Mouse (Mus musculus) adrenal gland, adult 2 months (tissue): Measurements from ENCODE around the gene Igfbp2. TPM values are rescaled to one million over a fixed set of nuclear protein-coding genes. Genes with fewer than 3 reads are reported as not detected.
A peak's percentile ranks its signal among the peaks of the same experiment; 100 is the strongest.

Source experiments
- DNase-seq: peaks from one replicate; pipeline ENCODE4 v3.0.0; 2021
- polyA plus RNA-seq: library from polyadenylated mRNA; depleted of rRNA; stranded (reverse); fragments of >200 nt; gene quantifications from 2 replicates; pipeline ENCODE4 v1.2.3, GENCODE M21; 2012
- total RNA-seq, 2 experiments: library from RNA; stranded (reverse); gene quantifications; 2 replicates each; pipeline ENCODE4 v1.2.3; 2021

Gene Igfbp2
- total and polyA plus RNA-seq, 3 experiments, result 2.0 to 13.0 (median 4.1) TPM

GRCm38 (mm10) chr1:72855729-72856128 is 31.4 kb downstream of the Igfbp2 start:
- no peak for DNase-seq

DNA sequence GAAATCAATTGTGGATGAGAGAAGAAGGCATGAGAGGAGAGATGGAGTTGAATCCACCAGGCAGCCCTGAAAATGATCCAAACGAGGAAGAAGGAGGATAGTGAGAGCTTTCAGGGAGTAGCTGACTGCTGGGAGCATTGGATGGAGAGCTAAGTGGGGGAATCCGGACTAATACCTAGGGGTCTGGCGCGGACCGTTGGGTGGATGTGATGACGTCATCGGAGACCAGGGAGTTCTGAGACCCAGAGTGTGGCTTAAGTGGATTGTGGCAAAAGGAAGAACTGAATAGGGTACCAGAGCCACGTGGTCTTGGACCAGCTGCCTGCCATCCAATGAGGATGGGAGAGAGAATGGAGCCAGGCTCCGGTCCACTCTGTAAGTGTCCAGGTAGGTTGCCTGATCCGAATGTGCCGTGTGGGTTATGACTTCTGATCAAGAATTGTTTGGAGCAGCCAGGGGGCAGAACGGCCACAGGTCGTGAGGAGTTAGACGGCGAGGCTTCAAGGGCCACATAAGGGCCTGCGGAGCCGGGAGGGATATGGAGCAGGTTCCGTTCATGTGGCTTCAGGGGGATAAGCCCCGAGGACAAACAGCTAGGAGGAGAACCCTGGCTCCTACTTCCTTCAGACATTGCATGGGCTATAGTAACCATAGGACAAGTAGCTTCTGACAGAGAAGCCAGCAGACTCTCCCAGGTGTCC is 32.1 kb downstream of the Igfbp2 start:
- no peak for DNase-seq

DNA sequence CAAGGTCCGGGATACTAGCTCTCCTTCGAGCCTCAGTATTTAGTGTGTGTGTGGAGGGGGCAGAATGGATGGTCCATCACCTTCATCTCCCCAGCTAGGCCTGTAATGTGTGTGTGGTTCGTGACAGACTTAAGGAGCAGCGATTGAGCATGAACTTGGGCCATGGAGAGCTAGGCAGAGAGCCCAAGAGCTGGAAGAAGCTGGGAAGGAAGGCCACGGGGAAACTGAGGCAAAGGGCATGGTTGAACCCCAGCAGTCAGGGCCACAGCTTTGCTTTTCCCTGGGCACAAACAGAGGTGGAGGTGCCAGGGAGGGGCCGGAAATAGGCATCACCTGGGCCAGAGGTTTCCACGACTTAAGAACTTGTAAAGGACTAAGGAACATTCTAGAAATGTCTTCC is 32.8 kb downstream of the Igfbp2 start:
- no peak for DNase-seq

GRCm38 (mm10) chr1:72857631-72858030 is 33.3 kb downstream of the Igfbp2 start:
- no peak for DNase-seq

DNA sequence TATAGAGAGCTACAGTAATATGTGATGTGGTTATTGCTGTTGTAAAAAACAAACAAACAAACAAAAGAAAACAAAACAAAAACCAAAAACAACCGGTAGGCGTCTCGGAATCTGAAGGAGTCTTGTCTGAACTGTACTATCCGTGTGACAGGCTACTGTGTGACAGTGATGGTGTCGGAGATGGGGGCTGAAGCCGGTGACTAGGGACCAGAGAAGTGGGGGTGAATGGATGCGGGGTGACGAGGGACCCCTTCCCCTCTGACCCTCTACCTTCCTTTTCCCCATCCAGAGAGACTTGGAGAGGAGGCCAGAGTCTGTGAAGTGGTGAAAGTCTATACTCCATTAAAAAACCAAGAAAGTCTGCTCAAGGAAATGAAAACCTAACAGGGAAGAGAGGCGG is 34.0 kb downstream of the Igfbp2 start:
- DNase-seq, result no peak

DNA sequence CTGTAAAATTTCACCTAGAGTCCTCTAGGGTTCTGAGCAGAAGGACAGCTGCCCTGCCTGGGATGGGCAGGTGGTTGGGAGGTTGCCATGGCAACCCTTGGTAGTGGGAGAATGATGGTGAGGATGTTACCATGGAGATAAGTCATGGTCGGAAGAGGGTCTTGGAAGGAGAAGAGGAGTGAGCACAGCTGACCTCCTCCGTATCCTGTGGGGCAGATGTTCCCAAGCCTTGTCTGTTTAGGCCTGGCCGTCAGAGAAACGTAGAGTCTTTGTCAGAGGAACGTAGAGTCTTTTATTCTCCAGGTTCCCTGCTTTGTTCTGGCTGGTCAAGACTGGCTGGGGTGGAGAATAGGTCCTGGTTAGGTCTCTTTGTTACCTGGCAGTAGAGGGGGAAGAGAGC is 34.6 kb downstream of the Igfbp2 start:
- no peak for DNase-seq

DNA sequence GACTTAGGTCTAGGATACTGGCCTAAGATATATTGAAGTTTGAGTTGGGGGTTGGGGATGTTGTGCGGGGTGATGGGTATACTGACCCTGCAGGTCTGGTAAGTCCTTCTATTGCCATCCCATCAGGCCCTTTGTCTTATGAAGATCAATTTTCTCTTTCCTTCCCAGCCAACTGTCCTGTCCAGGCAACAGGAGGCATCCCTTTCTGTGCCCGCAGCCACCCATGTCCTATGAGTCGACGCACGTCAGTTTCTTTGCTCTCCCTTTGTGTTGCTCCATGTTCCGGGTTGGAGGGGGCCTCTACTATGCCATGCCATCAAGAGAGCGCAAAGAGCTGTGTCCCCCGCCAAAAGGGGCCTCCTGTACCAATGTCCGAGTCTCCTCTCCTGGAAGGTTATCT is 35.7 kb downstream of the Igfbp2 start:
- no peak for DNase-seq

DNA sequence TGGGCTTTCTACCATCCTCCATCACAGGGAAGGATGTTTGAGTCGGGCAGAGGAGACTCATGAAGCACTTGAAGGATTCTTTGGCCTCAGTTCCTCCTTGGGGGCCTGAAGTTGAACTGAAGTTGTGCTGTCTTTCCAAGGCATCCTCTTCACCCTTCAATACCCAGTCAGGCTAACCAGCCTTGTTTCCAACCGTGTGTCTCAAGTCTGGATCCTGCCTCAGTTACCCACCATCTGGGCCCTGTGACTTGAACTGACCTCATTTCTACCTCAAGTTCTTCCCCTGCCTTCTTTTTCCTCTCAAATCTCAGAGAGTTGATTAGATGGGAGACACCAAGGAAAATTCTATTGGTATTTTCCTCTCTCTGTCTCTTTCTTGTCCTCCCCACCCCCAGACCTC is 36.2 kb downstream of the Igfbp2 start:
- DNase-seq, result no peak

DNA sequence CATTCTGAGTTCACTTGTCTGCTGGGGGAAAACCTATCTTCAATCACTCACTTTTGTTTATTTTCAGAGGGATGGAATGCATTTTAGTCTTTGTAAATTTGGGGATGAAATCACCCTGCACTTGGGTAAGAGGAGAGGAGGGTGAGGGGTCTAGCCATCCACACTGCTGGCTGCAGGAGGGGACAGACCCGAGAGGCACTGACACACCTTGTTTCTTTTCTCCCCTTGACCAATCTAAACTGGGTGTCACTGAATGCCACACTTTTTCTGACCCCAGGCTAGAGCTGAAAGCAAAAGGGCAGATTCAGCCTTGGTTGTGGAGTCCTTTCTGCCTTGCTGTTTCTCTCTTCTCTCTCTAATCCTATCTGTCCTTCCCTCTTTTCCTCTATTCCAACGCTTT is 37.4 kb downstream of the Igfbp2 start:
- DNase-seq, result no peak

DNA sequence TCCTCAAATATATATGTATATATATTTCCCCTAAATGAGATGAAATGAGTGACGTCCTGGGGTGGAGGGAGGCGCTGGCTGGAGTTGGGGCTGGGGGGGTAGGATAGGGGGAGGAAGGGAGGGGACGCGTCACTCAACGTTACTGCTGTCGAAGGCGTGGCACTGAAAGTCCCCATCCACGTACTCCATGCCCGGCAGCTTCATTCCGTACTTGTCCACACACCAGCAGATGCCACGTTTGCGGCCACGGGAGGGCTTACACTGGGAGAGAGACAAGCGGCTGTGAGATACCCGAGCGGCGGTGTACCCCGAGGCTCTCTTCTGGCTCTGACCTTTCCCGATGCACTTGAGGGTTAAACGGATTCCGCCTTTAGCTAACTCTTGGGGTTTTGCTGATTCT is 37.9 kb downstream of the Igfbp2 start:
- DNase-seq, result no peak

DNA sequence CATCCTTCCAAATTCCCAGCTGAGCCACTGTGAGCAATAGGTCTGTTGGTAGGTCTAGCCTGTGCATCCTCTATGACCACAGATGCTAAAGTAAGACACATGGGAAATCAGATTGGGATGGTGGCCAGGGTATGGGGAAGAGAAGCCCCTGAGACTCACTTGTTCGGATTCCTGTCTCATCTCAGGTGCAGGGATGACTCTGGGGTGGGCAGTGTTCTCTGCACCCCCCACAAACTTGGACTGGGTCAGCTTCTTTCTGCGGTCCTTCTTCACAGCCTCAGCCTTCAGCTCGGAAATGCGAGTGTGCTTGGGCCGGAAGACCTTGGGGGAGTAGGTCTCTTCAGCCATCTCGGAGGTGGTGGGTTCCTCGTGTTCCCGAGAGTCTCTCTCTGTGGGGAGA is 39.4 kb downstream of the Igfbp2 start:
- DNase-seq, result no peak

DNA sequence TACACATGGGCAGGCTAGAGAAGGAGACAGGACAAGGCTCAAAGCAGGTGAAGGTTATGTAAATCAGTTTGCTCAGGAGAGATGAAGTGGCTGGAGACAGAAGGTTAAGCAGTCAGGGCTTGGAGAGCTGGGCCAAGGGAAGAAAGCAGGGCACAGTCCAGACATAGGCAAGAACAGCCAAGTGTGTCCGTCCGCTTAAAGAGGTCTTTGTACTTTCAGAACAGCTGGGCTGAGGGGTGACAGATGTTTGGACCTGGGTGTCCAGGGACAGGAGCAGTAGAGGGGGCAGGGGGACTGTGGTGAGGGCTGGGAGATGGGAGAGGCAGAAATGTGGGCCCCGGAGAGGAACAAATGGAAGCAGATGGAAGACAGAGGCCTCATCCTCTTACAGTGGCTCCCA is 40.0 kb downstream of the Igfbp2 start:
- DNase-seq, result no peak

GRCm38 (mm10) chr1:72865900-72866299 is 41.6 kb downstream of the Igfbp2 start:
- peak; percentile 63 for DNase-seq

DNA sequence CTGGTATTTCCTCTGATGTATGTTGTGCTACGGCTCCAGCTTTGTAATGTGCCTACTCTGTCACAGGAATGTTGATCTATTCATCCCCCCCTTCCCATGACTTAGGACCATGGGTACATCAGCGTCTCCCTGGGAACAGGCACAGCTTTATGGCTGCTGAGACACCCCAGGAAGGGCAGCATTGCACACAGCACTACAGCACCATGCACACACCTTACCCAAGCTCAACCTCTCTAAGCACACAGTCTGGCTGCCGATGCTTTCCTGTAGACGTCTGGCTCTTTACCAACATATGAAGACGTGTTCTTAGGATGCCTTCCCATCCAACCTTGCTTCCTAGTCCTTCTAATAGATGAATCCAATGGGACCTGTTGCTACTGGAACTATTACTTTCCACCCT is 42.1 kb downstream of the Igfbp2 start:
- DNase-seq, result no peak

DNA sequence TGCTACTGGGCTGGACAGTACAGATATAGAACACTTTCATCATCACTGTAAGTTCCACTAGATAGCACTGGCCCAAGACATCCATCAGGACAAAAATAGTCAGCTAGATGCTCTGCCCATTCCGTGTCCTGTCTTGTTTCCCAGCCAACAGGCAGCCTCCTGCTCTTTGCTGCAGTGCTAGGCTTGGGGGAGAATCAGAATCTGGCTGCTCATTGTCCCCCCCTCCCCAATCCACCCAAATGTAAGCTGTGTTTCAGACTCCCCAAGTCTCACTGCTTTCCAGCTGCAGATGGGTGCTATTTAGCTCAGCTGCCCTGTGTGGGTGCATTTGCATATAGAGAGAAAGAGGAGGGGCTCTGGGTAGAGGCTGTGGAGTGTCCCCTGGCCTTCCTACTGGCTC is 43.0 kb downstream of the Igfbp2 start:
- DNase-seq, result no peak

- DNase-seq, result no peak
Measured at GRCm38 (mm10) chr1:72868429-72869215, 44.3 kb downstream of the Igfbp2 start.

- no peak for DNase-seq
Measured at GRCm38 (mm10) chr1:72869275-72869674, 45.0 kb downstream of the Igfbp2 start.

DNA sequence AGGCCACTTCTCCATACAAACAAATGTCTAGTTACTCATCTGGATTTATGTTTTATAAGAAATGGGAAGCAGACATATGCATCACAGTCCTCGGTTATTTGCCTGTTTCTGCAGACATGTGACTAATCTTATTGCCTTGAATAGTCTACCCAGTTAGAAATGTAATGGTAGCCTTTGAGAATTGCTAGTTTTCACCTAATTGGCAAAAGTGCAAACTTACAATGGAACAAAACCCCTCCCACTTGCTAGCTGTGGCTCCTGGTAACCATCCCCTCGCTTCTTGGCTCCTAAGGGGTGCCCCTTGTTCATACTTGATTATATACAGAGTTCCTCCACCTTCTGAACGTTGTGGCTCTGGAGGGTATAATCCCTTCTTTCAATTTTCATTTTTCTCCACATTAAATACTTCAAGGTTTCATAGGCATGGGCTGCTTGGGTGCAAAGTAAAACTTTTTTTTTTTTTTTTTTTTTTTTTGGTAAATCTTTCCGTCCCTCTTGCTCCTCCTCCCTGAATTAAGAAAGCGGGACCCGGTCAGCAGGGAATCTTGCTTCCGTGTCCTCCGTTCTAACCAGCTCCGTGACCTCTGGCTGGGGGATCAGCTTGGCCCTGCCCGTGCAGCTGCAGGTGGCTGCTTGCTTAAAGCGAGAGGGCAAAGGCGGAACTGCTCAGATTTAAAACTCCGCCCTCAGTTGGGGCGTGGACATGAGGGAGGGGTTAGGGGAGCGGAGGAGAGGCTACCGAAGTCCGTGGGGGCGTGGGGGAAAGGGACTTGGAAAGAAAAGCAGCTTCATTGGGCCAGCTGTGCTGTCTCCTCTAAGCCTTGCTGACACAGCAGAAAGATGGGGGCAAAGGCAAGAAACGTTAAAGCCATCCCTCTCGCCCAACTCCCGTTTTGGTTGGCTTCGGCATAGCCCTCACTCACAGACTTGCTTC is 45.6 kb downstream of the Igfbp2 start:
- DNase-seq, result peak; percentile 87

- DNase-seq, result peak; percentile 90
Measured at GRCm38 (mm10) chr1:72870615-72871336, 46.5 kb downstream of the Igfbp2 start.

- DNase-seq, result no peak
Measured at GRCm38 (mm10) chr1:72871337-72871696, 47.0 kb downstream of the Igfbp2 start.

DNA sequence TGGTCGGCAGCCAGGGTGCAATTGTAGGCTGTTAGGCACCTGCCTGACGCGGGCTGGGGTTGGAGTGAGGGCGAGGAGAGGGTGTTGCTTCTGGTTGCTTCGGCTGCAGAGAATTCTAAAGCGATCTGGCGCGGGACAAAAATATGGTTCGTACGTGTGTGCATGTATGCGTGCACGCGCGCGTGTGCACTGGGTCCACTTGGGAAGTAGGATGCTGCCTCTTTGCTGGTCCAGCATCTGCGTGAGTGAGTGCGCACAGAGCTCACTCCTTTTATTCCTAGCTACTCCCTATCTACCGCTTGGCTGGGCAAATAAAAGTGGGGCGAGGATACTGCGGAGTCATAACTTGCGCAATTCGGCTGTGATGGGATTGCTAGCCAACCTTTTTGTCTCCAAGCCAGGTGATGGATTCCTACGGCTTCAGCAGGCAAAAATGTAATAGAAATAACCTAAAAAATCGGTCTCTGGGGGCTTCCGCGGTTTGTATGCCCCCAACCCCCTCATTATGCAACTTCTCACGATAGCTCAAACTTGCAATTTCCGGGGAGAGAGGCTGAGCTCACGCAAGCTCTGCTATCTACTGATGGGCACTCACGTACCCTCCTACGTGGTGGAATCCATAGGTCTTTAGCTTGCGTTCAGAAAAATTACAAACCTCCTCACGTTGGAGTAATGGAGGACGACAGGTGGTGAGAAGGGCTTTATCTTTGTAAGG is 47.6 kb downstream of the Igfbp2 start:
- DNase-seq, result peak; percentile 59
